Mouse (Mus musculus) heart, embryonic 14.5 days (tissue): Measurements from ENCODE around the gene Serpina11. TPM values are rescaled to one million over a fixed set of nuclear protein-coding genes. Genes with fewer than 3 reads are reported as not detected.
A peak's percentile ranks its signal among the peaks of the same experiment; 100 is the strongest.

Source experiments
- ATAC-seq: fragments of 200-750 bp; cut with Nextera tagmentation; 2 replicates; pipeline ENCODE4 v1.8.0; 2017; ENCODE audit warnings: low read depth, moderate TSS enrichment; ENCODE audit not compliant: insufficient number of reproducible peaks, insufficient read depth, low FRiP score
- H3K27ac ChIP-seq, 2 experiments: fragments of 200-500 bp in 1 of 2; fragments of 300-500 bp in 1 of 2; sonication (generic) in 1 of 2; replicated peaks in 1 of 2; 2 replicates each; pipeline ENCODE4 v1.5.1; 2012 to 2014; ENCODE audit warnings: low read depth in 2 of 2, low read length in 2 of 2, control low read depth in 1 of 2, mild to moderate bottlenecking in 1 of 2, mixed read lengths in 1 of 2; ENCODE audit not compliant: control insufficient read depth in 1 of 2, insufficient read depth in 1 of 2
- H3K27me3 ChIP-seq: fragments of 300-500 bp; sonication (generic); 2 replicates; pipeline ENCODE4 v1.6.1; 2014; ENCODE audit warnings: mild to moderate bottlenecking, low read length, control low read depth; ENCODE audit not compliant: control insufficient read depth, insufficient read depth
- H3K36me3 ChIP-seq: fragments of 300-500 bp; sonication (generic); 2 replicates; pipeline ENCODE4 v1.6.1; 2014; ENCODE audit warnings: mild to moderate bottlenecking, control low read depth, low read length, mixed read lengths; ENCODE audit not compliant: control insufficient read depth, insufficient read depth
- H3K4me1 ChIP-seq, 2 experiments: fragments of 200-500 bp in 1 of 2; fragments of 300-500 bp in 1 of 2; sonication (generic) in 1 of 2; 2 replicates each; pipeline ENCODE4 v1.6.1; 2012 to 2014; ENCODE audit warnings: low read length in 2 of 2, control low read depth in 1 of 2, mixed read lengths in 1 of 2; ENCODE audit not compliant: control insufficient read depth in 2 of 2, insufficient read depth in 2 of 2
- H3K4me2 ChIP-seq: fragments of 300-500 bp; sonication (generic); 2 replicates; pipeline ENCODE4 v1.6.1; 2014; ENCODE audit warnings: mild to moderate bottlenecking, low read length
- H3K4me3 ChIP-seq, 2 experiments: fragments of 200-500 bp in 1 of 2; fragments of 300-500 bp in 1 of 2; sonication (generic) in 1 of 2; 2 replicates each; pipeline ENCODE4 v1.5.1; 2012 to 2014; ENCODE audit warnings: low read length in 2 of 2, mild to moderate bottlenecking in 2 of 2, control low read depth in 1 of 2, low read depth in 1 of 2, moderate library complexity in 1 of 2; ENCODE audit not compliant: control insufficient read depth in 1 of 2, insufficient read depth in 1 of 2
- H3K9ac ChIP-seq: fragments of 300-500 bp; sonication (generic); 2 replicates; pipeline ENCODE4 v1.6.1; 2014; ENCODE audit warnings: mild to moderate bottlenecking, low read length
- H3K9me3 ChIP-seq: fragments of 300-500 bp; sonication (generic); 2 replicates; pipeline ENCODE4 v1.6.1; 2016; ENCODE audit warnings: low read length, control low read depth; ENCODE audit not compliant: control insufficient read depth
- WGBS: fragments of 180-500 bp; shearing (Covaris S2); extraction: QIAGEN DNeasy Blood & Tissue Kit; methylation state at CpG from one replicate; pipeline ENCODE4 v1.1.7; 2014; 5-methylcytosine and 5-hydroxymethylcytosine counted together
- polyA plus RNA-seq: library from polyadenylated mRNA; unstranded; fragments of >200 nt; fragmentation: Nextera tagmentation; extraction: Ambion mirVana; gene quantifications from 2 replicates; pipeline ENCODE4 v1.2.1, GENCODE M21; 2014

Serpina11 gene
- polyA plus RNA-seq, 1 experiment from 2014 or later, result not detected

DNA sequence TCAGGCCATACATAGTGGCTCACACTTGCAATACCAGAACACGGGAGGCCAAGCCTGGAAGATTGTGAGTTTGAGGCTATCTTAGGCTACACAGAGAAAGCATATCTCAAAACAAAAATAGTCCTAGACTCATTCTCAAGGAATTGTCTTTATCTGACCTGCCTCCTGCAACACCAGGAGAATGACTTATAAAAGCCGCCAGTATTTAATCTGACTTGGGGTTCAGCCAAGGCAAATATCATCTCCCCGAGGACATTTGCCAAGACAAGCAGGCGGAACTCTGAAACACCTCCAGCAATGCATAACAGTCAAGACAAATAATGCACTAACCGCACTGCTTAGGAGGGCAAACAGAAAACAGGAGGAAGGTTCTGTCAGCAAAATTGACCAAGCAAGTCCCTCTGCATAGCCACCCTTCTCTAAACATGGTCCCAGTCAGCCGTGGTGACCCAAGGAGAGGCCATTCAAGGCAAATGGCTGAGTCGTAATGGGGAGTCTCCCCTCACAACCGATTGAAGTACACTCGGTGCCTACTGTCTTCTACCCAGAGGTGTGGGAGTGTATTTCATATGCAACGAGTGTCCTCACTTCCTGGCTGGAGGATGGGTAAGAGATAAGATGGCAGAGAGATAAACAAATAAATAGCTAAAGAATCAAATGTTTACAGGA is 12.9 kb upstream of the Serpina11 start:
- no peak overlapping the region for H3K4me2 ChIP-seq
- no peaks in the 10 kb centered on the region for H3K36me3 ChIP-seq
- no peak overlapping the region for H3K4me3 ChIP-seq
- H3K9me3 ChIP-seq, result no peaks in the 10 kb centered on the region
- WGBS, result 40% methylated on average over 10 of the region's 10 CpGs
- peak overlapping the region; percentile 53 to 66 for H3K27ac ChIP-seq
- H3K4me1 ChIP-seq, result peaks cover 3 to 7% of the 10 kb centered on the region in 2 experiments
- H3K9ac ChIP-seq, result no peak overlapping the region
- H3K27me3 ChIP-seq, result peaks cover 7% of the 10 kb centered on the region; the same call in 1 of the 2 replicates
- peak; percentile 76 for ATAC-seq

DNA sequence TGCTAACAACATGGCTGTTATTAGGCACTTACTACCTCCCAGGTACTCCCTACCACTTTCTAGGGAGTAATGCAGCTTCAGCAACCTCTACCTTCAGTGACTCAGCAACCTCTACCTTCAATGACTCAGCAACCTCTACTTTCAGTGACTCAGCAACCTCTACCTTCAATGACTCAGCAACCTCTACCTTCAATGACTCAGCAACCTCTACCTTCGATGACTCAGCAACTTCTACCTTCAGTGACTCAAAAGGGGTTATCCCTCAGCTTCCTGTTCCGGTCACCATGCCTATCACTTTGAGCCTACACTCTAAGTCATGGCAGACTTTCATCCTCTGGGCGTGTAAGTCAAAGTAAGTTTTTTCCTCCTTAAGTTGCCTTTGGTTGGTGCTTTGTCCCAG is 10.8 kb upstream of the Serpina11 start:
- Histone ChIP-seq H3K4me1 (peaks cover 3 to 7% of the 10 kb centered on the region in 2 experiments), H3K27me3 (peaks cover 14% of the 10 kb centered on the region), H3K9me3 (no peaks in the 10 kb centered on the region), H3K4me2 (no peak overlapping the region), H3K36me3 (no peaks in the 10 kb centered on the region), H3K4me3 (no peak overlapping the region), H3K27ac (no peak overlapping the region), H3K9ac (no peak overlapping the region)
- no peak for ATAC-seq
- WGBS, result 82% methylated on average over 3 of the region's 3 CpGs

DNA sequence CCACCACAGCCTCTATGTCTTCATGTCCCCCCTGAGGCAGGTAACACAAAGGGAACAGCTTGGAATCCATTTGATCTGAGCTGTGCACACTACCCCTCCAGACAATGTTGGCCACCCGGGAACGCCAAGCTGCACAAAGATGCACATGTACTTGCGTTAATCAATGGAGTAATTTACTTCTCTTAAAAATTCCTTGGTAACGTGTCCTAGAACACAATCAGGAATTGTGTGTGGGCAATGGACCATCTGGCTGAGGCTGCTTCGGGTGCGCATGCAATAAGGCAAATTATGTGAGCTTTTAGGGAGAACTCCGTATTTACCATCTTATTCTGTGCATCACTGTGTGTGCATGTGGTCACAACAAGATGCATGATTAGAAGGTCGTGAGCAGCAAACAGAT is 9.9 kb upstream of the Serpina11 start:
- Histone ChIP-seq H3K4me2 (no peak overlapping the region), H3K9me3 (no peaks in the 10 kb centered on the region), H3K9ac (no peak overlapping the region), H3K4me3 (no peak overlapping the region), H3K36me3 (no peaks in the 10 kb centered on the region), H3K27me3 (peaks cover 19% of the 10 kb centered on the region), H3K4me1 (peaks cover 3 to 7% of the 10 kb centered on the region in 2 experiments), H3K27ac (no peak overlapping the region)
- WGBS, result 88% methylated on average over 8 of the region's 8 CpGs
- no peak for ATAC-seq

DNA sequence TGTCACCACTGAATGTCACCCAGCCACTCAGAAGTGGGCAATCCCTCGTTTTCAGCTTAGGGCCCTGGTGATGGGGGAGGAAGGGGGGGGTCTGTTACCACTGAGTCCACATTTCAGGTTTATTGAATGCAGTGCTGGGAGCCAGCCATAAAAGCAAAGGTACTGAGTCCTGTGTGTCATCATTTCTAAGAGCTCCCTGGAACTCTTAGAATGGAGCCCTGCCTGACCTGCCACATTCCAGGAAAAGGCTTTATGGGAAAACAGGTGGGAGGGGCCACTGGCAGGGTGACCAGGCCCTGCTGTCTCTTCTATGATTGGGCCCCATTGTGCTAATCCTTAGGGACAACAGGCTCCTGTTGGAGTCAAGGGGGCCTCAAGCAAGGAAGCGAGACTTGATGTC is 6.8 kb upstream of the Serpina11 start:
- peaks cover 28% of the 10 kb centered on the region for H3K27me3 ChIP-seq
- H3K9ac ChIP-seq, result no peak overlapping the region
- H3K27ac ChIP-seq, result no peak overlapping the region
- no peaks in the 10 kb centered on the region for H3K36me3 ChIP-seq
- H3K4me3 ChIP-seq, result no peak overlapping the region
- WGBS, result 63% methylated on average over 2 of the region's 2 CpGs
- ATAC-seq, result no peak
- H3K9me3 ChIP-seq, result no peaks in the 10 kb centered on the region
- no peaks in the 10 kb centered on the region for H3K4me1 ChIP-seq
- no peak overlapping the region for H3K4me2 ChIP-seq

DNA sequence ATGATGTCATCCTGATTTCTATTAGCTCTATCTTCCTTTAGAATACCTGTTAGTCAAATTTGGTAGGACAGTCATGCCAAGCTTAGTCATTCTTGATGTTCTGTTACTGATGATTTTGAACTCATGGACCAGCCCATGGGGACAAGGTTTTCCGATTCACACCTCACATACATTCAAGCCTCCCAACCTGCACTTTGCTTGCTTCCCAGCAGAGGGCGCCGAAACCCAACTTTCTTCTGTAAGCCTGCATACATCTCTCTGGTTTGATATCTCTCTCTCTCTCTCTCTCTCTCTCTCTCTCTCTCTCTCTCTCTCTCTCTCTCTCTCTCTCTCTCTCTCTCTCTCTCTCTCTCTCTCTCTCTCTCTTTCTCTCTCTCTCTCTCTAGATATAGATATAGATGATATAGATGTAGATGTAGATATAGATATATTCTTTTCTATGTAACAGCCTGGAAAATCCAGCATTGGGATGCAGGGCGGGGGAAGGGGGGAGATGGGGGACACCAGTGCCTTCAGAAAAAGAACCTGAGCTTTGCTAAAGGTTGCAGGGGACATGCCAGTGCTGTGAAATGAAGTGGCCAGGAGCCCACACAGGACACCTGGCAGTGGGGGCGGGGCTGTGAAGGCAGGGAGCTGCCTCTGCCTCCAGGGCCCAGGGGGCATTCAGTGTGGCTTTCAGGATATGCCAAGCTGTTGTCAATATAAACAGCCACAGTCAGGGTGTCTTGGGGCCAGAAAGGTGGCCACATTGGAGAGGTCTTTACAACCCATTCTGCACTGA is 5.7 kb upstream of the Serpina11 start:
- no peak for ATAC-seq
- no peak overlapping the region for H3K9ac ChIP-seq

DNA sequence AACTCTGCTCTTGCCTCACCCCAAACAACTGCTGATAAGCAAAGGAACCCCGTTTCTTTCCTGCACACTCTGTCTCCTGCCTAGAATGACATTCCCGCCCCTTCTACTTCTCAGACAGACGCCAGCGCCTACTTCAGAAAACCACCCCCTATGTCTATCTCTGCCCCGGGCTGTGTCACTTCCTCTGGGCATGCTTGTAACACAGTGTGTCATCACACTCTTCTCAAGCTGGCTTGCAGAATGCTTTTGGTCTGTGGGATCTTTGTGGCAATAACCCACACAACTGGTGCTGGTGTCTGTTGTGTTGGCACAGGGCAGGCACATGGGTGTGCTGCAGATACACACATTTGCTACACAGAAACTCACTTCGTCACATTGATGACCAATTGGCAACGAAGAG is 3.2 kb upstream of the Serpina11 start:
- Histone ChIP-seq H3K27ac (no peak overlapping the region), H3K9me3 (no peaks in the 10 kb centered on the region), H3K27me3 (peaks cover 26% of the 10 kb centered on the region; the same call in 1 of the 2 replicates), H3K4me2 (no peak overlapping the region), H3K4me3 (no peak overlapping the region), H3K36me3 (no peaks in the 10 kb centered on the region), H3K4me1 (no peaks in the 10 kb centered on the region), H3K9ac (no peak overlapping the region)
- ATAC-seq, result no peak
- 48% methylated on average over 7 of the region's 7 CpGs for WGBS

More for the DNA sequence above, 5.7 kb upstream of the Serpina11 start:
- H3K4me1 ChIP-seq, result no peaks in the 10 kb centered on the region
- 31% methylated on average over 5 of the region's 5 CpGs for WGBS
- H3K36me3 ChIP-seq, result no peaks in the 10 kb centered on the region
- H3K27ac ChIP-seq, result no peak overlapping the region
- H3K4me3 ChIP-seq, result no peak overlapping the region
- no peaks in the 10 kb centered on the region for H3K9me3 ChIP-seq
- H3K27me3 ChIP-seq, result peaks cover 28% of the 10 kb centered on the region
- no peak overlapping the region for H3K4me2 ChIP-seq

DNA sequence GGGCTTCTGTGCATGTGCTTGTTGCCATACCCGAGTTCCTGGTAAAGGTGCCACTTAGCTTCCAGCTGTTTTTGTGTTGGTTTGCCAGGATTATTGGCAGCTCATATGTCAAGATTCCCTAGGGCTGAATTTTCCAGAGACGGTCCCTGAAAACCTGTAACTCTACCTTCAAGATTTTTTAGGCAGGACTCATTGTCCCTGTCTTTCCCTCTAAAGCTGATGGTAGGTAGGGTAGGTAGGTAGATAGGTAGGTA is 316 bp downstream of the Serpina11 start:
- no peak for ATAC-seq
- 66% methylated on average over 2 of the region's 2 CpGs for WGBS

More for the DNA sequence above, 316 bp downstream of the Serpina11 start:
- Histone ChIP-seq H3K36me3 (no peaks in the 10 kb centered on the region), H3K9me3 (no peaks in the 10 kb centered on the region), H3K4me1 (no peaks in the 10 kb centered on the region; a peak in 1 of 4 replicates), H3K27me3 (peaks cover 12% of the 10 kb centered on the region; the same call in 1 of the 2 replicates), H3K9ac (no peak overlapping the region), H3K4me2 (no peak overlapping the region), H3K4me3 (no peak overlapping the region), H3K27ac (no peak overlapping the region)
